Mouse (Mus musculus) adrenal gland, adult 18-20 months (tissue): ENCODE results near the gene Blvrb. TPM values are rescaled to one million over a fixed set of nuclear protein-coding genes. Genes with fewer than 3 reads are reported as not detected.

Experiments
- DNase-seq, 2 experiments: peaks; one replicate each; pipeline ENCODE4 v3.0.0; 2021 to 2022; ENCODE audit warnings: low spot score in 2 of 2
- long read RNA-seq, 2 experiments: library from polyadenylated mRNA; stranded (forward); transcript quantifications; one replicate each; pipeline ENCODE4 v2.0.0; 2021
- total RNA-seq, 2 experiments: library from RNA; stranded (reverse); gene quantifications; 1 replicate in 1 of 2; 2 replicates in 1 of 2; pipeline ENCODE4 v1.2.3; 2021

The Blvrb gene
- total RNA-seq, result 10 to 100 TPM; 40.1 to 56.1 TPM
- long read RNA-seq, experiment 1, transcript Blvrb-201 (5 exons, 1,028 nt), result major isoform, 11 of 12 reads
- long read RNA-seq, experiment 1, partial matches to known transcripts, result 1 of 12 reads
- long read RNA-seq, experiment 1, other reads (novel, unspliced or antisense), result 0 of 12 reads
- long read RNA-seq, experiment 2, transcript Blvrb-201 (5 exons, 1,028 nt), result major isoform, 29 of 31 reads
- long read RNA-seq, experiment 2, partial matches to known transcripts, result 1 of 31 reads
- long read RNA-seq, experiment 2, other reads (novel, unspliced or antisense), result 1 of 31 reads

- peak; percentile 90 to 91 for DNase-seq
Observed at GRCm38 (mm10) chr7:27447419-27448286, at the start of gene Blvrb, which contains the start of gene Sptbn4. Gene Blvrb (plus strand): TSS chr7:27447978. Gene Sptbn4 (minus strand): TSS chr7:27447686.

- DNase-seq, result no peak
Observed at GRCm38 (mm10) chr7:27400545-27400944, 47.2 kb upstream of the Blvrb start.

GRCm38 (mm10) chr7:27402675-27403074 lies 45.1 kb upstream of the Blvrb start:
- DNase-seq, result peak; percentile 64 to 68

DNA sequence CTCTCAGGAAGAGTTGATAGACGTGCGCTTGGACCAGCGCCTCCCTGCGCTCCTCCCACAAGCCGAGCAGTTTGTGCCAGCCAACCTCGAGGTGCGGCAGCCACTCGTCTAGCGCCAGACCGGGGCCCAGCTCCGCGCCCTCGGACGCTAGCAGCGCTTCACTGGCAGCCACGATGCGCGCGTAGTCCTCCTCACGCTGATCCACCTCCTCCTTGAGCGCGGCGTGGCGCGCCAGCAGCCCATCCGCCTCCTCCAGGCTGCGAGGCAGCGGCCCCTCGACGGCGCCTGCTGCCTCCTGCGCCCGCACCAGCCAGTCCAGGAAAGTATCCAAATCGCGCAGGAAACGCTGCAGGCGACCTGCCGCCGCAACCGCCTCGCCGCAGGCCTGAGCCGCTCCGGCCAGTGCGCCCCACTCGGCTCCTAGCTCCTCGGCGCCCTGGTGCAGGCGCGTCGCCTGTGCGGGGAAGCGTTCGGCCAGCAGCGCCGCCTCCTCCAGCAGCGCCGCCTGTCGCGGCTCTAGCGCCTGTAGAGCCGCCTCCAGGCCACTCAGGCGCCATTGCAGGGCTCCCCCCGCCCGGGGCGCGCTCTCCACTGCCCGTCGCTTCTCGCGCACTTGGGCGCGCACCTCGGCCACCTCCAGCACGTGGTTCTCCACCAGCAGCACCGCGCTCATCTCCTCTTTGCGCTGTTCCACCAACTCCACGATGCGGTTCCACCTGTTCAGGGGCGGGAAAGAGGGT lies 43.4 kb upstream of the Blvrb start:
- DNase-seq, result no peak

DNA sequence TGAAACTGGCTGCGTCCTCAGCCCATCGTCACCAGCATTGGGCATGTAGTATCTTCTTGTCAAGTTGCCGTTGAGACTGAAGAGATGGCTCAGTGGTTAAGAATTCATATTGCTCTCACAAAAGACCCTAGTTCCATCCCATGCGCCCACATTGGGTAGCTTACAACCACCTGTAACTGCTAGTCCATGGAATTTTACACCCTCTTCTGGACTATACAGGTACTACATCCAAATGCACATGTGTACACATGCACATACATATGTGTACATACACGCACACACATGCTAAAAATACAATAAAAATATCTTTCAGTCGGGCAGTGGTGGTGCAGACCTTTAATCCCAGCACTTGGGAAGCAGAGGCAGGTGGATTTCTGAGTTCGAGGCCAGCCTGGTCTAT lies 41.3 kb upstream of the Blvrb start:
- no peak for DNase-seq

- no peak for DNase-seq
Observed at GRCm38 (mm10) chr7:27407816-27408215, 40.0 kb upstream of the Blvrb start.

- peak; percentile 69 to 74 for DNase-seq
Observed at GRCm38 (mm10) chr7:27408379-27409176, 39.2 kb upstream of the Blvrb start.

DNA sequence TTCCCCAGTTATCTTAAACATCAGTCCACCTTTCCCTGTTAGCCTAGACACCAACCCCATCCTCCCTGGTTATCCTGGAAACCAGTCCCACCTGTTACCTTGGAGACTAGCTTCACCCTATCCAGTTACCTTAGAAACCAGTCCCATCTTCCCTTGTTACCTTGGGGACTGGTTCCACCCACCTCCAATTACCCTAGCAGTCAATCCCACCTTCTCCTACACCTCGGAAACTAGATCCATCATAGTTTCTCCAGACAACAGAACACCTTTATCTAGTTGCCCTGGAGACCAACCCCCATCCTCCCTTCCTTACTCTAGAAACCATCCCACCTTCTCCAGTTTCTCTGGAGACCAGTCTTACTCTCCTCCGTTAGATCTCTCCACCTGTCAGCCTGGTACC lies 30.6 kb upstream of the Blvrb start:
- no peak for DNase-seq

DNA sequence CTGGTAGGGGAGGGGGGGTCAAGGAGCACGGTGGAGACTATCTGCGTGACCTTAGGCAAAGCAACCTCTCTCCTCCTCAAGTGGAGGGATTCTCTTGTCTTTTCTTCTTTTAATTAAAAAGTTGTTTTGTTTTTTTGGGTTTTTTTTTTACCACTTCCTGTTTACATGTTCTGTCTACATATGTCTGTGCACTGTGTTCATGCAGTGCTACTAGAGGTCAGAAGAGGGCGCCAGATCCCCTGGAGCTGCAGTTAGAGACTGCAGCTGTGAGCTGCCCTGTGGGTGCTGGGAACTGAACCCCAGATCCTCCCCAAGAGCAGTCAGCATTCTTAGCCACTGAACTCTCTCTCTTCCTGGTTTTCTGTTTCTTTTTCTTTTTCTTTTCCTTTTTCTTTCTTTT lies 28.7 kb upstream of the Blvrb start:
- DNase-seq, result no peak

DNA sequence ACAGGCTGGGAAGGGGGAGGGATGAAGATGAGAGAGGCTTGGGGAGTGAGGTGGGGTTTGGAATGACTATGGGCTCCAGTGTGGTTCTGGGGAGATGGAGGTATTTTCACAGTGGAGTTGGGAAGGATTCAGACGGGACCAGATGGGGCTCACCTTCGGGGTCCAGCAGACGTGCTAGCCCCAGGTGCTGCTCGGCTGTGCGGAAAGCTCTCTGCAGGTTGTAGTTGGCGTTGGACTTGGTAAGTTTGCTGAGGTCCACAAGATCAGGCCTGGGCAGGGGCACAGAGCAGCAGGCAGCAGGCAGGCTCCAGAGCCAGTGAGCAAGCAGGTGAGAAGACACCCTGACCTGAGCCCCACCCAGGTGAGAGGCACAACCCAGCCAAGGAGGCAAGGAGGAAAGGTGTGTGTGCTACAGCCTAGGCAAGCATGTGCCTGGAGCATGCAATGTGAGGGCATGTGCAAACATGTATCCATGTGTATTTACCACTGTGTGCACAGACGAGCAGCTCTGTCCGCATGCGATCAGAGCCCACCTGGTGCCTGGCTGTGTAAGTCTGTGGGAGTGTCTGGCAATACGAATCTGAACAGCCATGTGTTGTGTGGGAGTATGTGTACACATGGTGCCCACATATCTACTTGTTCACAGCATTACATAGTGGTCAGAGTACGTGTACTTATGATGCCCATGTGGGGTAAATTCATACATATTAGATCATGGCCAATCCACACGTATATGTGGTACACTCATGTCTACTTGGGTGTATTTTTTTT lies 24.0 kb upstream of the Blvrb start:
- no peak for DNase-seq

- no peak for DNase-seq
Observed at GRCm38 (mm10) chr7:27427387-27427786, 20.4 kb upstream of the Blvrb start.

- no peak for DNase-seq
Observed at GRCm38 (mm10) chr7:27428002-27428401, 19.8 kb upstream of the Blvrb start.

GRCm38 (mm10) chr7:27429135-27429534 lies 18.6 kb upstream of the Blvrb start:
- DNase-seq, result no peak

GRCm38 (mm10) chr7:27433349-27433748 lies 14.4 kb upstream of the Blvrb start:
- DNase-seq, result no peak

GRCm38 (mm10) chr7:27433794-27434193 lies 14.0 kb upstream of the Blvrb start:
- DNase-seq, result no peak

DNA sequence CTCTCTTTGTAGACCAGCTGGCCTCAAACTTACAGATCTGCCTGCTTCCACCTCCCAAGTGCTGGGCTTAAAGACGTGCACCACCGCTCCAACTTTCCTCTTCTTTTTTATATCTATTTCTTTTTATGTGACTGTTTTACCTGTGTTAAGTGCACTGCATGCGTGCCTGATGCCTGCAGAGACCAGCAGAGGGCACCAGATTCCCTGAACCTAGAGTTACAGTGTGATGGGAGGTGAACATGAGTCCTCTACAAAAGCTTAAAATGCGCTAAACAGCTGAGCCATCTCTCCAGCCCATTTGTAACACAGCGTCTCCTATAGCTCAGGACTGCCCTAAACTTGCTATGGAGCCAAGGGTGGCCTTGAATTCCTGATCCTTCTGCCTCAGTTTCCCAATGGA lies 10.2 kb upstream of the Blvrb start:
- DNase-seq, result peak; percentile 29 to 30

DNA sequence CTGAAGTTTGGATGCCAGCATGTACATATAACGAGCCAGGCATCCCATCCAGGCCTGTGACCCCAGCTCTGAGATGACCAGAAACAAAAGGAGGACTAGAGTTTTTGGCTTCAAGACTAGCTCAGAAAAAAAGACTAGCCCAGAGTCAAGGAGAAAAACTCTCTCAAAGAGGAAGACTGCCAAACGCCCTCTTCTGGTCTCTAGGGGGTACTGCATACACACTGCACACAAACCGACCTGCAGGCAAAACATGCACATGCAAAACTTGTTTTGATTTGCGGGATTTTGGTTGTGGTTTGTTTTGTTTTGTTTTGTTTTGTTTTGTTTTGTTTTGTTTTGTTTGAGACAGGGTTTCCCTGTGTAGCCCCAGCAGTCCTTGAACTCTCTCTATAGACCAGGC lies 7.8 kb upstream of the Blvrb start:
- no peak for DNase-seq

DNA sequence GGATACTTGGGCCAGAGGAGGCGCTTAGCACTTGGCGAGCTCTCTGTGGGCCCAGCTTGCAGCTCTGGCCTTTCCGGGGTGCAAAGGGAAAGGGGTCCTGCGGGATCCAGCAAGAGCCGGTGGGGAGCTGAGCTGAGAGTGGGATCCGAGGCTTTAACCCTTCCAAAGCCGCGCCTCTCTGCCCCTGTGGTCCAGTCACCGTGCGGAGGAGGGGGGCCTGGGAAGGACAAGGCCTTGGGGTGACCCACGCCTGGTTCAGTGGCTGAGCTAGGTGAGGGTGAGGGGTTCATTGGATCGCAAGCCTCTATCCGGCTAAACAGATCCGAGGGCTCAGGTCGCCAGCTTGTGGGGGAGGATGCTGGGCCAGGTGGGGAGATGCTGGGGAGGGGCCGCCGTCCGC lies 1.7 kb upstream of the Blvrb start:
- DNase-seq, result peak in 1 of 2 experiments; percentile 25

- peak; percentile 7 to 39 for DNase-seq
Observed at GRCm38 (mm10) chr7:27446521-27447418, 1.0 kb upstream of the Blvrb start.
